Mouse (Mus musculus) thymus, postnatal 4 days (tissue): Measurements from ENCODE around the gene Fam19a5.
A peak's percentile ranks its signal among the peaks of the same experiment; 100 is the strongest.

Source experiments
- DNase-seq: peaks from one replicate; pipeline ENCODE4 v3.0.0; 2021

Gene Fam19a5

DNA sequence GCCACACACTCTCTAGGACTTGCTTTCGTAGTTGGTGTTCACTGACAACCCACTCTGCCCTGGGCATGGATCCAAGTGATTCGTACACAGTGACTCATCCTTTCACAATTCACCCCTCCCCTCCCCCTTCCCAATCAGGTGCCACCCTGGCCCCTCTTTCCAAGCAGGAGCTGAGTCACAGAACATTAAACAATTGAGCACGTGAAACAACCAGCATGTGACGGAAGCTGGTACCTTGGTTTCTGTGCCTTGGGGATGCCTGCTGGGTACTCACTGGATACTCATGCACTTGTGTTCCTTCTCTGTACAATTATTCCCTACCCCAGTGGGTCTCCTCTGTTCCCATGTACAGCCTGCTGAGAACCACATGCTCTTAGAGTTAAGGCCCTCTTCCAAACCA is 53.0 kb downstream of the Fam19a5 start:
- no peak for DNase-seq

DNA sequence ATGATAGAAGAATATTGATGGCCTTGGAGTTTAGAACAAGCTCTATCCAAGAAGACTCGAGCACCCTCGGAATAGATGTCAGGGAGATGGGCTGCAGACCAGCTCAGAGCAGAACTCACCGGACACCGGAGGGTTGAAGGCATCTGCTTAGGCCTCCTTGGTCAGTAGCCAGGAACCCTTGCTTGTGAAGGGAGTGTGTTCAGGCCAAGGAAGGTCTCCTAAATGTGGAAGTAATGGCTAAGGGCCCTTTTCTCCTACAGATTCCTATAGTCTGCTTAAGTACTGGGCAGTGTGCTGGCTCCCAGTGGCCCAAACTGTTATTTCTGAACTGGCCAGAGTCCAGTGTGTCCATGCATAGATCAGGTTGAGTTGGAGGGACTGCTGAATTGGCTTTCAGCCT is 53.7 kb downstream of the Fam19a5 start:
- no peak for DNase-seq

DNA sequence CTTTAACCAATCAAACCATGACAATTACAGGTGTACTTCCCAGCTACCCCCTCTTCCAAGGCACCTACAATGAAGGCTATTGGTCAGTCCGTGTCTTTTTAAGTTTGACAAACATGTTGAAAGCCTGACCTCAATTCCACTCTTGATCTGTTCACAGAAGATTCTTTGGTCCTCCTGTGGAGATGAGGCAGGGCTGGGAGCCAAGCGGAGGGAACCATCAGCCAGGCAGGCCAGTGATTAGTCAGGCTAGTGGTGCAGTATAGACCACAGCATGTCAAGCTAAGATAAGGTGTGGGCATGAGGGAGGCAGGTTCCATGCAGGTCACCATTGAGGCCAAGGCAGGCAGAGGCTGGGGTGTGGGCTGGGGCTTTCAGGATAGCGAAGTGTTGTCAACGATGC is 54.5 kb downstream of the Fam19a5 start:
- no peak for DNase-seq

DNA sequence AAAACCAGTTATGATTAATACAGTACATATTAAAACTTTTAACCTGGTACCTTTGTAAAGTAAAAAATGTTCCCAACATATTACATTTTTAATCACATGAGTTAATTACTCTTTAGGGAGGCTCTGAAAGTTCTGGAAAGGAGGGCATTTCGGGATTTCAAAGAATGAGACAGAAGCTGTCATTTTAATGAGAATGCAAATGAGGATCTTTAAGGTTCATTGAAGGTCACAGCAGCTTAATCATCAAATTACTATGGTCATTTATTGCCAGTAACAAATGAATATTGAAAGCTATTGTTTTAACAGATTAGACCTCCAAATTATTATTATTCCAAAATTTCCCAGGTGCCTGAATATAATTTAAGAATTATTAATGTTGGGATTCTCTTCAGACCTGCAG is 59.2 kb downstream of the Fam19a5 start:
- DNase-seq: no peak

DNA sequence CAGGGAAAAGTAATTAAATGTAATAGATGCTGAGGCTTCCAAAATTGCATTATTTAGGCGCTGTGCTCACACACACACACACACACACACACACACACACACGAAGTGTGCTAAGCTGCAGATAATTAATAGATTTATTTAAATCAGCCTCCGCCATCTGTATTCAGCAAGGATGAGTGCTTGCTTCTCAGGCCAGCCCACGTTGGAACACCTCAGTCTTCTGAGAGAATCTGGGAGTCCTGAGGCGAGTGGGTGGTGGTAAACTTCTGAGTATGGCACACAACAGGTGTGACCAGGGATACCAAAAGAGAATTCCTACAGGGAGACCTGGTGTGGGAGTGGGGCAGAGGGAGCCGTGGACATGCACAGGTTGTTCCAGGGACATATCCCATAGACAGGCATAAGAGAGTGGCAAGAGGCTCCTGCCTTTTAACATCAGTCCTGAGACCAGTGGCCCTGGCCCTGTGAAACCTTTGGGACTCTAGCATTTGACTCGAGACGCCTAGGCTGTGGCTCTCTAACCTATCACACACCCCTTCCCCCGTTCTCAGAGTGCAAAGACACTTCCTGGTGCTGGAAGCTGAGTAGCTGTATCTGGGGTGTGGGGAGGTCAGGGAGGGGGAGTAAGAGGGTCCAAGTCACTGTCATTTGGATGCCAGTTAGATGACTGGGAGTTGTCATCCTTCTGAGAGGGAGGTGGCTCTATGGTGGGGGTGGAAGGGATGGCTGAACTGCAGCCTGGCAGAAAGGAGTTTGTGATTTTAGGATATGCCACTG is 61.6 kb downstream of the Fam19a5 start:
- DNase-seq: no peak

DNA sequence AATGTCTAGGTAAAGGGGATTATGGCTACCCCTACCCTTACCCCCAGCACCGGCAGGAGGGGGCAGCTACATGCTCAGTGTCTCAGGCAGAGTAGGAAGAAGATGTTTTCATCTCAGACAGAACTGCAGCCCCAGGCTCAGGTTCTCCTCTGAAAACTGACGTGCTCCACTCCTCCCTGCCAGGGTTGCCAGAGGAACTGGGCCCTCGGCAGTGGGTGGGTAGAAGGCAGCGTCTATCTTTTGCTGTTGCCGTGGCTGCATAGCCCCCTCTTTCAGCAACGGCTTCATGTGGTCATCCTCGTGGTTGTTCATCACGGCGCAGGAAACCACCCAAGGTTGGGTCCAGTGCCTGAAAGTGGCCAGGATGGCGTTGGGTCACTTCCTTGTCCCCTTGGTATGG is 62.6 kb downstream of the Fam19a5 start:
- DNase-seq: no peak

DNA sequence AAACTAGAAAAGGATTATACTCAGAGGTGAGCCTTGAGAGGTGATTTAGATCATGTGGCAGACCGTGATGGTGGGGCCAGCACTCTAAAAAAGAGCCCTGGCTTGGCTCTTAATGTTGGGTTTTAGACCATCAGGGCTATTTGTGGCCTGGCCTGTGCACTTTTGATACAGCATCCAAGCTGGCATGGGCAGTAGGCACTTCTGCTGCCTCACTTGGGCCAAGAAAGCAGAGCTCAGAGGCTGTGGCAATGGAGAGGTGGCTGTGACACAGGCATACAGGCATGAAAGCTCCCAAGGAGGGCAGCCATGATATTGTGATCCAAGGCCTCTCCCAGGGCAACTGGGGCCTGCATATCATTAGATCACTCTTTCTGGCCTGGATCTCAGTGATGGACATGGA is 65.1 kb downstream of the Fam19a5 start:
- DNase-seq: no peak

DNA sequence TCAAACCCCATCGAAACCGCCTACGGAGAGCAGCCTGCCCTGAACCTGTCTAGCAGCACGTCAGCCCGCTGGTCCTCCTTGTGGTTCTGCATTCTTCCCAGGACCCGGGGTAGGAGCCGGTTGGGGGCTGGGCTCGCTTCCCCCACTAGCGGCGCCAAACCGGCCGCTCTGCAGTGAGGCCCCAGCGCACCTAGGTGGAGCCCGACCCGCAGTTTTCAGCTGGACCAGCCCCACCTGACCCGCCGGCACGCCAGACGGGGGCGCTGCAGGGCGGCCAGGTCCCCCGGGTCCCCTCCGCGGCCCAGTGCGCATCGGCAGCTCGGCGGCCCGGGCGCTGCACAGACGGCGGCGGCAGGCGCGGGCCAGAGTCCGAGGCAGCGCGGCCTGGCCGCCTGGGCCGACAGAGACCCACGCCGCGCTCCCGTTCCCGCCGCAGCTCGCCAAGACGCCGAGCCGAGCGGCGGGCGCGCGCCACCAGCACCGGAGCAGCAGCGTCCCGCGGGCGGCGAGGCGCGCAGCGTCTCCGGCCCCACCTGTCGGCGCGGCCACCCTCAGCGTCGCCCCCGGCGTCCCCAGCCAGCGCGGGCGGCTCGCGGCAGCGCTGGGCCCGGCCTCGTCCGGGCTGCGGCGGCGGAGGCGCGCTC is 80.0 kb downstream of the Fam19a5 start:
- DNase-seq: peak; percentile 57

DNA sequence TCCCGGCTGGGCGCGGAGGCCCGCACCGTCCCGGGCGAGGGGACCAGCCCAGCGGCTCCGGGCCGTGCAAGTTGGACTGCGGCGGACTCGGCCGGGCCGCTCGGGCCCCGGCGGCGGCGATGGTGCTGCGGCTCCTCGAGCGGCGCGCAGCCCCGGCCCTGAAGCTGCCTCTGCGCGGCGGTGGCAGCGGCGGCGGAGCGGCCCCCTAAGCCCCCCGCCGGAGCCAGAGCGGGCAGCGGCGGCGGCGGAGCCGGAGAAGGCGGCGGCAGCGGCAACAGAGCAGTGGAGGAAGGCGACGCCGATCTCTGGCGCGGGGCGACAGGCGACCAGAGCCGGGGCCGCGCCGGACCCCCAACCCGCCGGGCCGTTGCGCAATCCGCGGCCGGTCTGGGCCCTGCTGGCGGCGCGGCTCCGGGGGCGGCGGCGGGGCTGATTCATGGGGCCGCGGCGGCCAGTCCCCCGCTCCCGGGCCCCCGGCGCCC is 80.6 kb downstream of the Fam19a5 start:
- DNase-seq: peak; percentile 21

DNA sequence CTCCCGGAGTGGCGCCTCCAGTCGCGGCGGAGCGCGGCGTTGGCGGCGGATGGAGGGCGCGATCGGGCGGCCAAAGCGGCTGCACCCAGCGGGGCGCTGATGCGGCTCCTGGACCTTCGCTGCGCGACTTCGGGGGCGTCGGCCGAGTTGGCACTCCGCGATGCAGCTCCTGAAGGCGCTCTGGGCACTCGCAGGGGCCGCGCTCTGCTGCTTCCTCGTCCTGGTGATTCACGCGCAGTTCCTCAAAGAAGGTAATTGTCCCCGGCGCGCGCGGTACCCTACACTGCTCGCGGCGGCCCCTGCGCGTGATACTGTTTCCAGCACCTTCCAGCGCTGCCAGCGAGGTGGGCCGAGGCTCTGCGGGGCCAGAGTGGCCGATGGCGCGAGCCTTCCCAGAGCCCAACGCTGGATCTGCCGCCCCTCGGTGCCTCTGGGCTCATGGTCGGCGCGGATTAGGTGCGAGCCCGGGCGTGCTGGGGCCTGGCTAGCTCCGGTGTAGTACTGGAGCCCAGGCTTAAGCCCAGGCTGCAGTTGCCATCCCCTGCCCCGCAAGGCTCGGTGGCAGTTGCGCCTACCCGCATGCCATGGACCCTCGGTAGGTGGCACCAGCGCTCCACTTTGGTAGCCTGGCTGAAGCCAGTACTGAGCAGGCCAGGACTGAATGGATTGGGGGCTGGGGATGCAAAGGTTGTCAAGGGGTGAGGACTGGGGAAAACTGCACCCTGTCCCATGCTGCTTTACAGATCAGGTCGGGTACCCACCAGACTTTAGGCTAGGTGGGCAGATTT is 81.3 kb downstream of the Fam19a5 start:
- peak; percentile 39 for DNase-seq

DNA sequence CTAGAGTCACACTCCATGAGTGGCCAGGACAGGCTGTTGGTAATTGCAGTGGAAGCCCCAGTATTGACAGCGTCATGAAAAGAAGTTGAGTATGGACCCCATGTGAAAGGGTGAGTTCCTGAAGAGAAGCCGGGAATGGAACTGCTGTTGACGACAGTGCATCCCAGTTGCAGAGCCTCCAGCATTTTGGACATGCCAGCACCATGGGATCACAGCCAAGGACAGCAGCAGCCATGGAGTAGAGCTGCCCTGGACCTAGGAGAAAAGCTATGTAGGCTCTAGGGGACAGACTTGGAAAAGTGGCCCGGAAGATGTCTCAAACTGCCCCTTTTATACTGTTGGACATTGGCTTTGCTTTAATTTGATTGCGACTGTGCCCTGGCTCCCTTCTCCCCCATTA is 91.2 kb downstream of the Fam19a5 start:
- DNase-seq: no peak

DNA sequence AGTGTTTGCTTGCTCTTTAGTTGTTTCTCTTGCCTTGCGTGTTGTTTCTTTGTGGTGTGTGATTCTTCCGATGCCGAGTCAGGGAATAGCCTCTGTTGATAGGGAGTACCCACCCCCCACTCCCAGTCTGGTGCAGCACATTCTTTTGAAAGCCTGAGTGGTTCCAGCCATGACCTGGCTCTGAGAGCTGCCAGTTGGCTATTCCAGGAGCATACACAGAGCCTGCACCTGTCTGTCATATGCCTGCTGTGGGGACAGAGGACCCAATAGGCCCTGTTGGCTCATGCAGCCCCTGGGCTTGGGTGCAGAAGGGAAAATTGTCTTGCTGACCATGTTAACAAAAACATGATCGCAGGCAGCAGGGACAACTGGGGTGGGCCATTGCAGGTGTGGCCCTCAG is 92.3 kb downstream of the Fam19a5 start:
- no peak for DNase-seq

DNA sequence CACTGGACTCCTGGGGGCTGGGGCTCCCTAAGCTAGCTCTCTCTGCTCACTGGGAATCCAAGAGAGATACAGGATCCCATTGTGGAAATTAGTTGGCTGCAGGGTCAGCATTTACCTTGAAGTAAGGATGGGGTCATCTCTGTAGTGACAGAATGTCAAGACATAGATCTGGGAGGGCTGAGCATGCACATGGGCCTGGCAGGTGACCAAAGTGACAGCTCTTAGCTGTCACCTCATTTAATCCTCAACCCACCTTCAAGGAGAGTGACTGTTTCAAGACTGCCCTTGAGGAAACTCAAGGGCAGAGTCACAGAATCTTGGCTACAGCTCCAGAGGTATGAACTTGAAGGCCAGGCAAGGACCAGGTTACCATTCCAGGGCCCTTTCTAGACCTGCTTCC is 93.1 kb downstream of the Fam19a5 start:
- DNase-seq: no peak

DNA sequence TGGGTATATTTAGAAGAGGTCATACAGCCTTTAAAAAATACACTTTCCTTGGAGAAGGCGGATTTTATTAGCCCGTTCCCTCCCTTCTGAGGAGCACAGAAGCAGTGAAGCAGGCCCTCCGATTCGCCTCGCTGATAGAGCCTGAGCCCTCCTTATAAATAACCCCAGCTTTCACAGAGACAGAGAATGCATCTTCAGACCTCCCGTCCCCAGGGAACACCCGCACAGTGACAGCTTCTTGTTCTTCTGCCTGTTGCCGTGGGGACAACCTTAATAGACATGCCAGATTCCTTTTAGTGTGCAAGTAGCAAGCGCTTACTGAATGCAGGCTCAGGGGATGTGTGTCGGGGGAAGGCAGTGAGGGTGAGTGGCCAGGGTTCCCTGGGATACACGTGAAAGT is 94.2 kb downstream of the Fam19a5 start:
- no peak for DNase-seq

DNA sequence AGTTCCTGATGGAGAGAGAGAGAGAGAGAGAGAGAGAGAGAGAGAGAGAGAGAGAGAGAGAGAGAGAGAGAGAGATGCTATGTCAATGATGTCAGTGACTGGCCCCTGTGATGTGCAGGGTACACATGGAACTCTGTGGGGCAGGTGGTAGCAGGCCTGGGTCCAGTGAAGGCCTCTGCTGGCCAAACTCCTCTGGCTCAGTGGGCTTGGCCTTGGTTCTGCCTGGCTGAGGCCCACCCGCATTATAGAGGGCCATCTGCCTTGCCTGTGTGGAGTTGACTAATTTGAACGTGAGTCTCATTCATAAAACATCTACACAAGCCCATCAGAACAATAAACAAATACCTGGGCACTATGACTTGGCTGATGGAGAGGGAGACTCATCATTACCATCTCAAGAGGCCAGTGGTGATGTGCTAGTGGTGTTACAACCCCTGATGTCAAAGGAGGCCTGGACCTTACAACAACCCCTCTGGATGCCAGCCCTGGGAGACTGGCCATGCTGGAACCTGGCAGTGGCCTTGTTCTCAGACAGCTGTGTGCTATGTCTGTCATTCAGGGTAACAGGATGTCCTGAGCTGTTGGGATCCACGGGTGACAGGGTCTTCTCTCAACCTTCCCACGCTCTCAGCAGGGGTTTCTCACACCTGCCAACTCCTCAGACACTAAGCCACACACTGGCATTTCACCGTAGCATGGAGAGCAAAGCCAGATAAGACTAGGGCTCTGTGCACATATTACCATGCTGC is 102.4 kb downstream of the Fam19a5 start:
- no peak for DNase-seq

DNA sequence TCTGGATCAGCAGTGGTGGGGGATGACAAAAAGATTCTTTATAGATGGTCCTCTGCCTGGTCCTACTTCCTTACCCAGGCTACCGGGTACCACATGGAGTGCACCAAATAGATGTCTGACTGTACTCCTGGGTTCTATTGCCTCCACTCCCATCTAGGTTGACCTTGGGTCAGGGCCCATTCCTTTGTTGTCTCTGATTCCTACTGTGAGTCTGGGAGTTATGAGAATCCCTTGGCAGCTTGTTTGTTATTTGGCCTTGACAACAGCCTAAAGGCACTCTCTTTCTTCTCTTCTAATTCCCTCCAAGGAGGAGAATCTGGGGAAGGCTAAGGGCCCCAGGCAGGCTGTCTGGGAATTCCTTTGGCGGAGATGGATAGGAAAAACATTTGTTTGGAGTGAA is 105.6 kb downstream of the Fam19a5 start:
- no peak for DNase-seq

DNA sequence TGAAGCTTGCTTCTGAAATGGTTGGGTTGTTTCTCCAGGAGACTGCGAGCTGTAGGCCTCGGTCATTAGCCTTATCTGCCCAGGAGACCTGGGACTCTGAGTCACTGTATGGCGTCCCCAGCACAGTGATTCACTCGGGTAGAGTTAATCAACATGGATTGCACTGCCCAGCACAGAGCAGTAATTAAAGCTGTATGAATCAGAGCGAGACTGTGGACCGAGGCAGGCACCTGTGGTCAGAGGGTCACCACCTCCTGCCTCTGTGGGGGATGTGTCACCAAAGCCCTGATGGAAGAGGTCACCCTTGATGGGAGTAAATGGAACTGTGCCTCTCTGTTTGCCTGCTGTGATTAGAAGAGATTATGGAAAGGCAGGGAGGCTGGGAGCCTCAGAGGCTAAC is 110.5 kb downstream of the Fam19a5 start:
- no peak for DNase-seq

DNA sequence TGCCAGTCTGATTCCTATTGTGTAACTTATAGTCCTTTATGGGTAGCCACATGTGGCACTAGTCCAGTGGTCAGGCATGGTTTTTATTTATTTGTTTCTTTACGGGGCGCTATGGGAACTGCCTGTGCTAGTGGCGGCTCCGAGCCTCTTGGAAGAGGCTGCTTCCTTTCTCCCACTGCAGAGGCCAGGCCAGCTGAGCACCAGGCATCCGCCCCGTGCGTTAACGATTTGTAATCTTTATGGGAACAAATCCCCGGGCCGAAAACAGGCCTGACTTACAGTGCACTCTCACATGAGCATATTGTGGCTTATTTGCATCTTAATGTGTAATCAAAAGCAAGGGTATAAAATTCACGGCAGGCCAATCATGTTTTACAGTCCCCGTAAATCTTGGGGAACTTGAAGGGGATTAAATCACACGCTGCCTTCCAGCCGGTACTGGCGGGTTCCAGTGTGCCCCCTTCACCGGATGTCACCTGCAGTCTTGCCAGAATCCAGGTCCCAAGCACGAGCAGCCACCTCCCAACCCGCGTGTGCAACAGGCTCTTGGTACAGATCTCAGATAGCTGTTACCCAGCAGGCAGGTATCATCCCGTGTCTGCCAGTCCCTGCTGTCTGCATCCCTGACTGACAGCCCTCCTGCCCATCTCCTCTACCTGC is 112.5 kb downstream of the Fam19a5 start:
- no peak for DNase-seq

DNA sequence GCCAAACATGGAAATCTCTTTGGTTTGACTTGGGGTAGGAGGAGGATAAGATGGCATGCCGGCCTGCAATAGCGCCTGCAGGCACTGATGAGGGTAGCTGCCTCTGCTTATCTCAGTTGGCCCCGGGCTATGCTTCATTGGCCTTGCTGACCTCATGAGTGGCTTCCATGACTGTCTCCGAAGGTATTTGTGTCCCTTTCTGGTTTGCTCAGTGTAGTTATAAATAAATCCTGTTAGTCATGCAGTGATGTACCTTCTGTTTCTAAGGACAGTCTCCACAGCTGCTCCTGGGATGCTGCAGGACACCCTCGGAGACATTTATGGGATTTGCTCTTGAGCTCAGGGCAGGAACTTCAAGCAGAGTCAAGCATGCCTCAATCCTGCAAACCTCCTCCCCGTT is 115.6 kb downstream of the Fam19a5 start:
- no peak for DNase-seq

DNA sequence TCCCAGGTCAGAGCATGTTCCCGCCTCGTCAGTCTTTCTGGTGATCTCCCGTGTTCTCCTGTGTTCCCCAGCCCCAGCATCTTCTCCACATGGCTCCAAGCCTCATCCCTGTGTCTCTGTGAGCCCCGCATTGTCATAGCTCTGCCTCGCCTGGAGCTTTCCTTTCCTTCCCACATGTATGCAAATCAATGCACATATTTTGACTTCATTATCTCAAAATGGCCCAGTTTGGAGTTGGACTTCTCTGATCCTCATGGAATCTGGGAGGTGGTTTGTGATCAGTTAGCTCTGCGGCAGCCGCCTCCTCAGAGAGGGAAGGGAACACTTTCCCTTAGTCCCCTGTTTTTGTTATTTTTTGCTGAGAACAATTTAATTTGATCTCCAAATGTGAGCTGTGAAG is 117.9 kb downstream of the Fam19a5 start:
- no peak for DNase-seq

DNA sequence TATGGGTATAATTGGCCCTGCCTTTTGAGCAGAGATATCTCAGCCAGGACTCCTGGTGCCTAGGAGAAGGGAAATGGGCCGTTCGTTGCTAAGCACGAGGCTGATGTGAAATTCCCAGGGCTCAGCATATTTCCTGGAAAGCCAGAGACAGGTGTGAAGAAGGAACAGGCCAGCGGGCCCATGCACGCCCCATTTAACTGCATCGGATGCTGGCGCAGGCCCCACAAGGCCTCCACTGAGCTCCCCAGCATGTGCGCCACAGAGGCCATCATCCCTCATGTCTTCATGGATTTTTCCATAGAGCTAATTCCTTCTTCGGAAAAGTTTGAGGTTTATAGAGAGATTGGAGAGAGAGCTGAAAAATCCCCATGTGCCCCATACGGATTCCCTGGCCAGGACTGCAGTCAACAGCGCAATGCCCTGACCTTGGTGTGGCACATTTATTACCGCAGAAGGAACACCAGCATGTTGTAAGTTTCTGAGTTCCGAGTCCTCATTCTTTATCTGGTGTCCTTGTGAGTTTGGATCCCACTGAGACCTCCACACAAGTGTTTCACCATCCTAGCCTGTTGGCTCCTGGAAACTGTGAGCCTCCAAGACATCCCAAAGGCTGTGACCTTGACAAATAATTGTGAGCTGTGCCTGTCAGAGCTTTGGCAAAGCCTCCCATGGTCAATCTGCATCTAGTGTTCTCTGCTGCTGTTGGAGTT is 122.1 kb downstream of the Fam19a5 start:
- no peak for DNase-seq

DNA sequence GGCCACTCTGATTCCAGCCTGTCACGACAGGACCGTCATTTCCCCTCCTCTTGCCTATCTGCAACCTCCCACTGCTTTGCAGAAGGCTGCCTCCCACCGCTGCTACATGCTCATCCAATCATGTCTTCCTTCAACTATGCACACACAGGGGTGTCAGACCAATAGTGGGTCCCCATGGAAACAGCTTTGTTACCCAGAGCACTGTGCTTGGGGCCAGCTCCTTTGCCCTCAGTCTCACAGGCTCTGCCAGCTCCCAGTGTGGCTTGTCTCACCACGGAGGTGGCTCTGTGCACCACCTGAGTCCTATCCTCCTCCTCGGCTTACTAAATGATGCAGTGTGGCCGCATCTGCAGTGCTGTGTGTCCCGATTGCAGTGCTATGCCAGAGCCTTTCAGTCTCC is 123.3 kb downstream of the Fam19a5 start:
- DNase-seq: no peak
